Mouse (Mus musculus) forebrain, postnatal 0 days (tissue): ENCODE results near the gene Ddx23. TPM values are rescaled to one million over a fixed set of nuclear protein-coding genes. Genes with fewer than 3 reads are reported as not detected.

Experiments
- ATAC-seq: fragments of 200-750 bp; cut with Nextera tagmentation; 2 replicates; pipeline ENCODE4 v1.8.0; 2017; ENCODE audit warnings: mild to moderate bottlenecking, moderate library complexity
- DNase-seq: peaks from one replicate; pipeline ENCODE4 v3.0.0-alpha.2; 2015
- H3K27ac ChIP-seq: fragments of 300-500 bp; sonication (generic); 2 replicates; pipeline ENCODE4 v1.5.1; 2014; ENCODE audit warnings: low read depth, mild to moderate bottlenecking, antibody characterized with exemption, low read length, moderate library complexity, mixed read lengths
- H3K27me3 ChIP-seq: fragments of 300-500 bp; sonication (generic); 2 replicates; pipeline ENCODE4 v1.6.1; 2014; ENCODE audit warnings: mild to moderate bottlenecking, low read length, mixed read lengths; ENCODE audit not compliant: insufficient read depth
- H3K36me3 ChIP-seq: fragments of 300-500 bp; sonication (generic); 2 replicates; pipeline ENCODE4 v1.6.1; 2014; ENCODE audit warnings: mild to moderate bottlenecking, moderate library complexity; ENCODE audit not compliant: insufficient read depth
- H3K4me1 ChIP-seq: fragments of 300-500 bp; sonication (generic); 2 replicates; pipeline ENCODE4 v1.6.1; 2014; ENCODE audit warnings: antibody characterized with exemption; ENCODE audit not compliant: insufficient read depth
- H3K4me2 ChIP-seq: fragments of 300-500 bp; sonication (generic); 2 replicates; pipeline ENCODE4 v1.6.1; 2014; ENCODE audit warnings: low read depth, mild to moderate bottlenecking, moderate library complexity
- H3K4me3 ChIP-seq: fragments of 300-500 bp; sonication (generic); 2 replicates; pipeline ENCODE4 v1.5.1; 2014; ENCODE audit warnings: low read depth, low read length, mixed read lengths
- H3K9ac ChIP-seq: fragments of 300-500 bp; sonication (generic); 2 replicates; pipeline ENCODE4 v1.6.1; 2014; ENCODE audit warnings: mild to moderate bottlenecking
- H3K9me3 ChIP-seq: fragments of 300-500 bp; sonication (generic); 2 replicates; pipeline ENCODE4 v1.6.1; 2016; ENCODE audit warnings: low read length
- CTCF ChIP-seq: sonication (generic); IDR thresholded peaks from 2 replicates; pipeline ENCODE4 v1.5.1; 2016; ENCODE audit warnings: antibody characterized with exemption, control low read depth, low read depth
- WGBS: fragments of 180-500 bp; shearing (Covaris S2); extraction: QIAGEN DNeasy Blood & Tissue Kit; methylation state at CpG from one replicate; pipeline ENCODE4 v1.1.7; 2014; 5-methylcytosine and 5-hydroxymethylcytosine counted together
- polyA plus RNA-seq: library from polyadenylated mRNA; unstranded; fragments of >200 nt; fragmentation: Nextera tagmentation; extraction: Ambion mirVana; gene quantifications from 2 replicates; pipeline ENCODE4 v1.2.1, GENCODE M21; 2015
- total RNA-seq: library from RNA; depleted of rRNA; stranded (reverse); fragments of >200 nt; gene quantifications from 2 replicates; pipeline ENCODE4 v1.2.3, GENCODE M21; 2014

The Ddx23 gene
- total and polyA plus RNA-seq, 2 experiments from 2014 or later: 13.8 to 70.6 TPM

DNA sequence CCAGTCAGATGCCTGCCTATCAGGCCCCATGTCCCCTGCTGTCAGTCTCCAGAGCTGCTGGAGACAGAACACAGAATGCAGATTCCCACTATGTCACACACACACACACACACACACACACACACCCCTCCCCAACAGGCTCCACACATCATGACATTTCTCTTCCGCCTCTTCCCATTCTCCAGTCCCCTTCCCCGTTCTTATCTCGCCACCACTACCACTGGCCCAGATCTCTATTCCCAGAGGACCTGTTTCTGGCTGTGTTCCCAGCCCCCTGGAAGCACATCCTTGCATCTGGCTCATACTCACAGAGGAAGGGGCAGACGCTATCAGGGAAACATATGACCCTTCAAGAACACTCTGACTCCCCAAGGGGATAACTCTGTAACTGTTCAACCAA lies 55.1 kb downstream of the Ddx23 start:
- H3K9ac ChIP-seq: 0 out of 2 replicates have a peak overlapping the region, but pooled peaks have one; percentile 87

DNA sequence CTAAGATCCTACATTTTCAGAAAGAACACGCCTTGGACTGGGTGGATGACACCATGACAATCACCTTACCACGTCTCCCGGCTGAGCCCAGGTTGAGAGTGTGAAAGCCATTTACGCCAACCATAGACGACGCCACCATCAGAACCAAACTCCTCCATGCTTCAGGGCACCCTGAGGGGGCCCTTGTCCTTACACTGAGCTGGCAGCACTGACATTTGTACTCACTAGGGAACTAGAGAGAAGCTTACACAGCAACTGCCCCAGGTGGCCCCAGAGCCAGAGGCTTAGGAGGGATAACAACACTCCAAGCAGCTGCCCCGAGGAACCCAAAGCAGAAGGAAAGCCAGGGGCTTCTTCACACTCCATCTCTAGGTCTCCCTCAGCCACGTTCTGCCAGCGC lies 56.0 kb downstream of the Ddx23 start:
- no peak for DNase-seq
- Histone ChIP-seq H3K4me2 (no peak overlapping the region), H3K27ac (no peak overlapping the region), H3K9me3 (no peaks in the 10 kb centered on the region), H3K4me1 (peaks cover 12% of the 10 kb centered on the region), H3K27me3 (no peaks in the 10 kb centered on the region), H3K36me3 (peaks cover 21% of the 10 kb centered on the region), H3K9ac (no peak overlapping the region), H3K4me3 (no peak overlapping the region)
- TF ChIP-seq CTCF: no peak
- WGBS: 74% methylated on average over 9 of the region's 9 CpGs
- no peak for ATAC-seq

More for the DNA sequence above, 55.1 kb downstream of the Ddx23 start:
- no peaks in the 10 kb centered on the region for H3K9me3 ChIP-seq
- H3K27ac ChIP-seq: no peak overlapping the region
- ATAC-seq: no peak
- no peaks in the 10 kb centered on the region for H3K27me3 ChIP-seq
- no peak overlapping the region for H3K4me3 ChIP-seq
- peaks cover 15% of the 10 kb centered on the region for H3K36me3 ChIP-seq
- 21% methylated on average over 4 of the region's 4 CpGs for WGBS
- DNase-seq: no peak
- peak overlapping the region; percentile 88 for H3K4me2 ChIP-seq
- peaks cover 12% of the 10 kb centered on the region for H3K4me1 ChIP-seq
- no peak for TF ChIP-seq CTCF

DNA sequence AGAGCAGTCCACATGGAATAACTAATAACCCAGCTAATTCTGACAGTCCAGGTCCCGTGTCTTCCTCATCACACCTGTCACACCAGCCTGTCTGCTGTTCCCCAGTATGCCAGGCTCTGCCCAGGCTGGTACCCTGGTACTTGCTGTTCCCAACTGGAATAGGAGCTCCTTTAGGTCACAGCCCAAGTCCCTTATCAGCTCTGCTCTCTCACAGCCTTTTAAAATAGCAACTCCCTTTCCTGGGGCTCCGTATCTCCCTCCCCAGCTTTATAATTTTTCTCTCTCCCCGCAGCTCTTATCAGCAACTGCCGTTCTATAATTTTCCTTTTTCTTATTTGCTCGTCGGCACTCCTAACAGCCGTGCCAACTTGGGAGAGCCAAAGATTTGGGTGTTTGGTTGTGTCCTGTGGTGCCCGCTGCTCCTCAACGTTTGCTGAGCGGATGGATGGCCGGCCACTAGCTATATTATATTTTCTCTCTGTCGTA lies 56.6 kb downstream of the Ddx23 start:
- no peak overlapping the region for H3K9ac ChIP-seq
- no peaks in the 10 kb centered on the region for H3K27me3 ChIP-seq
- no peak overlapping the region for H3K4me2 ChIP-seq
- H3K27ac ChIP-seq: no peak overlapping the region
- peaks cover 12% of the 10 kb centered on the region for H3K4me1 ChIP-seq
- H3K9me3 ChIP-seq: no peaks in the 10 kb centered on the region
- TF ChIP-seq CTCF: no peak
- H3K4me3 ChIP-seq: no peak overlapping the region
- ATAC-seq: no peak
- peaks cover 26% of the 10 kb centered on the region for H3K36me3 ChIP-seq
- WGBS: 88% methylated on average over 12 of the region's 12 CpGs
- DNase-seq: no peak

DNA sequence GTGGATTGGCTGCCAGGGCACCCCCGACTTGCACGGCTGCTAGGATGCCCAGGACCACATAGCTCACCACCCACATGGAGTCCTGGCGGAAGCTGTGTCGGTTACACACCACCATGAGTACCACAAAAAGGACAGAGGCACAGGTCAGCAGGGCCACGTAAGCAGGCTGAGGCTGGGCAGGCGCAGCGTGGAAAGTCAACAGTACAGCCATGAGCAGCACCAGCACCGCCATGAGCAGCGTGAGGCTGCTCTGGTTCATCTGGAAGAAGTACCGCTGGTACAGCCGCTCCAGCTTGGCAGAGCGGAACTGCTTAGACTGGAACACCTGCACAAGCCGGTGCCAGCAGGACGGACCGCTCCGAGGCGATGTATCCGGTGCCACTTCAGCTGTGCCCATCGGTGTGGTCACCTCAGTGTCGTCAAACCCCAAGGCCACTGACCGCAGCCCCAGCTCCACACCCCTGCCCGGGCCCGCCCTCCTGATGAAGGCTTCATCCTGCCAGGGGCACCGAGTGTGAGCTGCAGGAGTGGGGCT lies 58.6 kb downstream of the Ddx23 start:
- 94% methylated on average over 24 of the region's 24 CpGs for WGBS
- H3K27ac ChIP-seq: no peak overlapping the region

DNA sequence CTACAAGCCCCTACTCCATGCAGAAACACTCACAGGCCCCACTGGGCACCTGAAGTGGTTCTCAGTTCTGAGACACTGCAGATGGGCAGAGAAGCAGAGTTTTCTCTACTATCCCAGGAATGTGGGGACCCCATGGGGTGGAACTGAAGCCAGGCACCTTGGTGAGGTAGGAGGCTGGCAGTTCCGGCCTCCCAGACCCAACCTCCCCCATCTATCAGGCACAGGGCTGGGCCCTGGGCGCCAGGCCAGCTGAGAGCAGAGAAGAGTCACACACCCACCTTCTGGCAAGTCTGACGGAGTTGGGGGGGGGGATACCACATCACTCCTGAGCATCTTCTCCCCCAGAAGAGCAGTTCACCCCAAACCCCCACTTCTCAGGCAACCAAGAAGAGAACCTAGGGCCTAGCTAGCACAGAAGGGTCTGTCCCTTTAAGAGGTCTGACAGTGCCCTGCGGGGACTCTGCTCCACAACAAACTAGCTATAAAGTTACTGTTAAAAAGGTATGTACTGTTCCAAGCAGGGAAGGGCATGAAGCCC lies 59.7 kb downstream of the Ddx23 start:
- no peak overlapping the region for H3K4me2 ChIP-seq
- H3K4me1 ChIP-seq: peaks cover 5% of the 10 kb centered on the region
- no peak overlapping the region for H3K27ac ChIP-seq
- WGBS: 59% methylated on average over 4 of the region's 4 CpGs
- H3K9ac ChIP-seq: no peak overlapping the region
- H3K27me3 ChIP-seq: no peaks in the 10 kb centered on the region
- no peak overlapping the region for H3K4me3 ChIP-seq
- no peaks in the 10 kb centered on the region for H3K9me3 ChIP-seq
- DNase-seq: no peak
- peaks cover 45% of the 10 kb centered on the region for H3K36me3 ChIP-seq
- no peak for TF ChIP-seq CTCF
- ATAC-seq: no peak

More for the DNA sequence above, 58.6 kb downstream of the Ddx23 start:
- Histone ChIP-seq H3K9me3 (no peaks in the 10 kb centered on the region), H3K4me3 (no peak overlapping the region), H3K4me2 (no peak overlapping the region), H3K27me3 (no peaks in the 10 kb centered on the region), H3K36me3 (peaks cover 38% of the 10 kb centered on the region), H3K4me1 (peaks cover 12% of the 10 kb centered on the region), H3K9ac (no peak overlapping the region)
- ATAC-seq (no peak), DNase-seq (no peak)
- no peak for TF ChIP-seq CTCF

DNA sequence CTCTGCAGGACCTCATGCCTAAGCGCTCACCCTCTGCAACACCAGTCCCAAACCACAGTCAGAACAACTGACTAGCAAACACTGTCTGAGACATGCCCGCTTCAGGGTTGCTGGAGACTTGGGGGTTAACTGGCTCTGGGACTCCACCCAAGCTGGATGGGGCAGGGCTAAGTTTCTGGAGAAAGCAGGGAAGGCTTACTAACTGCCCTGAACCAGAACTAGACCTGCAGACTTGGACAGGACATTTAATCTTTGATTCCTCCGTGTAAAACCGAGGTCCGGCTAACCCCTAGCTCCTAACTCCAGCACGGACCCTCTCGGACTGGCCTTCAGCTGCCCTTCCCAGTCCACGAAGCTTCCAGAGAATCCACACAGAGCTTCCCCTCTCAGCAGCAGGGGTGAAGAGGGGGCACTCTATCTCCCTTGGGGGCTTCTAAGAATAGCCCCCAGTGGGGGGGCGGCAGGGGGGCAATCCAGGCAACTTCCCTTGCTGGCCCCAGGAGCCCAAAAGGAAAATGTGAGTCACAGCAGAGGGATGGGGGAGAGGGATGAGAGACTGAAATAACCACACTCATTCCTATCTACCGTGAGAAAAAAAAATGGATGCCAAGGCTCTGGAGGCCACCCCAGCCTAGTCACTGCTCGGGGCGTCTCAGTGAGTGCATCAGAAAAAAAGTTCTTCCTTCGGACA lies 60.4 kb downstream of the Ddx23 start:
- H3K4me2 ChIP-seq: no peak overlapping the region
- H3K36me3 ChIP-seq: peaks cover 52% of the 10 kb centered on the region
- no peak overlapping the region for H3K9ac ChIP-seq
- H3K27me3 ChIP-seq: no peaks in the 10 kb centered on the region
- H3K27ac ChIP-seq: no peak overlapping the region
- H3K4me3 ChIP-seq: no peak overlapping the region
- WGBS: 68% methylated on average over 13 of the region's 13 CpGs
- no peak for DNase-seq
- H3K9me3 ChIP-seq: no peaks in the 10 kb centered on the region
- H3K4me1 ChIP-seq: no peaks in the 10 kb centered on the region
- ATAC-seq: no peak
- no peak for TF ChIP-seq CTCF

DNA sequence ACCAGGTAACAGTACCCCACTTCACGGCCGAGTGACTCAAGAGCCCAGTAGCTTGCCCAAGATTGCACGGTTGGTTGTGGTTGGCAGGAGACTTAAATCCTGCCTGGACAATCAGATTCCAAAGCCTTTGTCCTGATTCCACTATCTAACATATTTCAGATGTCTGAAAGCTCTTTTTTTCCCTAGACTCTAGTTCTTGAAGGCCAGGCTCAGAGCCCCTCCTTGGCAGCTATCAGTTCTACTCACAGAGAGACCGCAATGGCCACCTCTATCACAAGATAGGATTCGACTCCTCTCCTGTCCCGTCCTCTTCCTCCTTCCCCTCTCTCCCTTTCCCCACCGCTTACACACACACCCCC lies 60.9 kb downstream of the Ddx23 start:
- Histone ChIP-seq H3K27me3 (no peaks in the 10 kb centered on the region), H3K9me3 (no peaks in the 10 kb centered on the region), H3K27ac (no peak overlapping the region), H3K4me3 (no peak overlapping the region), H3K9ac (no peak overlapping the region), H3K4me1 (no peaks in the 10 kb centered on the region), H3K4me2 (no peak overlapping the region), H3K36me3 (peaks cover 57% of the 10 kb centered on the region)
- WGBS: 78% methylated on average over 7 of the region's 7 CpGs
- no peak for DNase-seq
- no peak for ATAC-seq
- no peak for TF ChIP-seq CTCF
